Mouse (Mus musculus): ENCODE data around the gene F2rl3.

Gene F2rl3

DNA sequence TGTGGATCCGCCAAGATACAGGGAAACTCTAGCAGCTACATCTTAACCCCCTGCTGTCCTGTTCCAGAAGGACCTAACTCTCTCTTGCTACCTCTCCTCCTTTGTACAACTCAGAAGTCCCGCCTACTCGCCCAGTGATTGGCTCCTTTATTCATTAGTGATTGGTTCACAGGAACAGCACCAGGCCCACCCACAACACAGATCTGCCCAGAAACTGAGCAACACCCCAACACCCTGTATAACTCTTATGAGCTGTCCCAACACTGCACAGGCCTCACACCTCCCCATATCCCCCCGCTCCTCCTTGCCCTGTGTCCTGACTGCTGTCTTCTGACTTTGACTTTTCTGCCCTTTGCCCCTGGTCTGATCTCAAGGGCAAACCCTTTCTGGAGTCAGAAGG, 4.0 kb downstream of the F2rl3 start:
- DNase-seq (ENCODE audit: low spot score in 2 of 2) = no peak

- no peak for DNase-seq (ENCODE audit: low spot score in 2 of 2)
These were observed 5.1 kb downstream of the F2rl3 start for GRCm38 (mm10) chr8:72766777-72767176.

- no peak for DNase-seq (ENCODE audit: low spot score in 2 of 2)
These were observed 16.1 kb downstream of the F2rl3 start for GRCm38 (mm10) chr8:72777797-72778196.

GRCm38 (mm10) chr8:72780644-72781043, 19.0 kb downstream of the F2rl3 start:
- DNase-seq (ENCODE audit: low spot score in 2 of 2) = no peak

GRCm38 (mm10) chr8:72801583-72801982, 39.9 kb downstream of the F2rl3 start:
- DNase-seq (ENCODE audit: low spot score in 2 of 2) = no peak

GRCm38 (mm10) chr8:72812690-72813089, 51.0 kb downstream of the F2rl3 start:
- no peak for DNase-seq (ENCODE audit: low spot score in 2 of 2)
